Mouse (Mus musculus) embryonic fibroblast, embryonic 13.5 days (primary cell): ENCODE results near the gene Ankrd39.

Experiments
- CTCF ChIP-seq: IDR thresholded peaks from 2 replicates; pipeline ENCODE4 v1.5.1; 2011; ENCODE audit warnings: mild to moderate bottlenecking, control low read depth, low read length, moderate library complexity, borderline replicate concordance; ENCODE audit not compliant: insufficient read depth
- POLR2A ChIP-seq: IDR thresholded peaks from 2 replicates; pipeline ENCODE4 v1.6.1; 2011; ENCODE audit warnings: low read depth, mild to moderate bottlenecking, control low read depth, low read length, moderate library complexity

DNA sequence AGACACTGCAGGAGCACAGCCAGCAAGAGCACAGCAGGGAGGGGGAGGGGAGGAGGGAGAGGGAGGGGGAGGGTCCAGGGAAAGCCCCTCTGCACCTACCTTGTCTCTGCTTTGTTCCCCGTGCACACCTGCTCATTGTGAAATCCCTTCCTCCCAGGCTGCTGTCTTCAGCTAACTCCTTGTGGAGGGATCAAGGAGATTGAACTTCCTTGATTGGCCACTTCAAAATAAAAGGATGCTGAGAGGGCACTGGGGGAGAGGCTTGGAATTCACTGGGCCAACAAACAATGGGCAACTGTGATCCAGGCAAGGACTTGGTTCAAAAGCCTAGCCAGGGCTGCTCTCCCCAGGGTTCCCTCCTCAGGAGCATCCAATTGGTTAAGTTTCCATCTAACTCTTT, 45.9 kb upstream of the Ankrd39 start:
- TF ChIP-seq CTCF: no peak
- TF ChIP-seq POLR2A: no peak
